Mouse (Mus musculus): Measurements from ENCODE around the gene 1700016K19Rik.
"Not testable (repeated sequence)": the region's sequence is repeated elsewhere in the genome, so short reads cannot be mapped to it uniquely, and the experiment has no call there.

Gene 1700016K19Rik

DNA sequence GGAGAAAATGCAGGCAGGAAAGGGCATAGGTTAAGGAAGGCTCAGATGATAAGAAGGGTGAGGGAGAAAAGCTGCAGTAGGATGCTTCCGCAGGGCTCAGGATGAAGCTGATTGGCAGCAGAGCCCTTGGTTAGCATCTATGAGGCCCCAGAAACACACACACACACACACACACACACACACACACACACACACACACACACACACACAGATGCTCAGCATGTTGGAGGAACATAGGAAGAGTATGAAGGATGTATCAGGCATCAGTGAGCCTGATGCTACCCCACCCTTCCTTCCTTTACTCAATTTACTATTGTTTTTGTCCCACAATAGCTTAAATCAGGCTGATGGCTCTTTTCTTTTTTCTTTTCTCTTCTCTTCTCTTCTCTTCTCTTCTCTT lies 15.1 kb upstream of the 1700016K19Rik start:
- DNase-seq (ENCODE audit: low spot score in 2 of 2) = no peak

DNA sequence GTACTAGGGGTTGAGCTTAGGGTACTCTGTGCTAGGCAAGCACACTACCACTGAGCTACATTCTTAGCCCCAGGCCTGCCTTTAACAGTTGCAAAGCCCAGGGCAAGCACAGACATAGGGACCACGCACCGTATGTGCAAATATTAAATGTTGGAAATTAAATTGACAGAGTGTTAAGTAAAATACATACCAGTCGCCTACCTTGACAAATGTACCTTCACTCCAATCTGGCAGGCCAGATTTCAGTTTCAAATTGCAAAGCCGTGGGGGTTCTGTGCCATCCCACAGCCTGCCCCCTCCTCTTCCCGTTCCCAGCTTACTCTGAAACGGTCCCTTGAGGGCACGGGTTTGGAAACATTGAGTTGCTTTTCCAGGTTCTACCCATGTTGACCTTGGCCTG lies 13.8 kb upstream of the 1700016K19Rik start:
- DNase-seq (ENCODE audit: low spot score in 2 of 2) = no peak

DNA sequence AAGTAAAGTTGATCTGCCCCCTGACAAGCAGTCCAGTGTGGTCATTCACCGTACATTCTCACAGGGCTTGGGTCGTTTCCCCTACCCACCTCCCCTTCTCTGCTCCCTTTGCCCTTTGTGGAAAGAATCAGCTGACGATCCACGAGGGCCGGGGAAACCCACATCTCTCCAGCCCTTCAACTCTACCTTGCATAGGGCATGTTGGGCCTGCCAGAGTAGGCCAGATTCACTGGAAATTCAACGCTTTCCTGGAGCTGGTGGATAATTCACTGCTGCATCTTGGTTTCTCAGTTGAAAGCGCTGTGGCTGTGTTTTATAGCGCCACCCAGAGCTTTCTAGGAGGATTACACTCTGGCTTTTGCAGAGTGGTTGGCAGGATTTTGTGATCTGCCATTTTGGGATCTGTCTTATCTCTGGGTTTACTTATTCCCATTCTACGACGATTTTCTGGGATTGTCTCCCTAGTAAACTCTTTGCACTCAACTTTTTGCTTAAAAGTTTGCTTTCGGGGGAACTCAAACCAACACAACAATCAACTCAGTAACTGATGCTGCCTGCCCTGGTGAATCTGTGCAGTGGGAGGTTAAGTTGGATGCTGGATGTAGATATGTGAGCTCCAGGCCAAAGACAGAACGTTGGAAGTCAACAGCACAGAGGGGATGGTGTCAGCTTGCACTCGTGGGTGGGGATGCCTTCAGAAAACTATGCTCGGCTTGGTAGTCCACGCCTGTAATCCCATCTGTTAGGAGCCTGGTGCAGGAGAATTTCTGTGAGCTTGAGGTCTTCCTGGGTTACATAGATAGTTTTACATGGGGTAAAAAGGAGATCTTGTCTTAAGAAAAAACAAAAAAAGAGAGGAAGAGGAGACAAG lies 8.5 kb upstream of the 1700016K19Rik start:
- DNase-seq (ENCODE audit: low spot score in 2 of 2) = peak in 1 of 2 experiments; percentile 58

DNA sequence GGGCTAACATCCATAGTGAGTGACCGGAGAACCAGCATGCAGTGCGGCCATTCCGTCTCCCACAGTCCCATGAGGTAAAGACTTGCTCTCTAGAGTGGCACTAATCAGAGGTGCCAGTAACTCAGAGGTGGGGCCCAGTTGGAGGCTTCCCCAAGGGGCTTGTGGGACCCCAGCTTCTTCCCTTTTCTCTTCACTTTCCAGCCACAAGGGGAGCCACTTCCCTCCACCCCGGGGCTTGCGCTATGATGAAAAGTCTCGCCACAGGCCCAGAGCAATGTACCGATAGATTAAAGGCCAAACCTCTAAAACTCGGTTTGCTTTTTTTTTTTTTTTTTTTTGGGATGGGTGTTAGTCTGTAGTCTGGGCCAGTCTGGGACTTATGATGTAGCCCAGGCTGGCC lies 7.8 kb upstream of the 1700016K19Rik start:
- no peak for DNase-seq (ENCODE audit: low spot score in 2 of 2)

DNA sequence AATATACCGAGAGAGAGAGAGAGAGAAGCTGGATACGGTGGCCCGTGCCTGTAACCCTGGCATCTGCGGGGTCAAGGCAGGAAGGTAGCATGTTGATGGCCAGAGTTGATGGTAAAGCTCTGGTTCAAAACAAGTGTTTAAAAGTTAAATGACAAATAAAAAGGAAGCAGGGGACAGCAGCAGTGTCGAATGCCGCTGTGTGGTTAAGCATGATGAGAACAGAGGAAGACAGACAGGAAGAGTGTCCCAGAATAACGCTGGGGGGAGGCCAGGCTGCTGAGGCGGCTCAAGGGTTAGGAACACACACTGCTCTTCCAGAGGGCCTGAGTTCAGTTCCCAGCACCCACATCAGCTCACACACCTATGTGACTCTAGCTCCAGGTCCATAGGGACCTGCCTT lies 7.2 kb upstream of the 1700016K19Rik start:
- DNase-seq (ENCODE audit: low spot score in 2 of 2) = no peak

DNA sequence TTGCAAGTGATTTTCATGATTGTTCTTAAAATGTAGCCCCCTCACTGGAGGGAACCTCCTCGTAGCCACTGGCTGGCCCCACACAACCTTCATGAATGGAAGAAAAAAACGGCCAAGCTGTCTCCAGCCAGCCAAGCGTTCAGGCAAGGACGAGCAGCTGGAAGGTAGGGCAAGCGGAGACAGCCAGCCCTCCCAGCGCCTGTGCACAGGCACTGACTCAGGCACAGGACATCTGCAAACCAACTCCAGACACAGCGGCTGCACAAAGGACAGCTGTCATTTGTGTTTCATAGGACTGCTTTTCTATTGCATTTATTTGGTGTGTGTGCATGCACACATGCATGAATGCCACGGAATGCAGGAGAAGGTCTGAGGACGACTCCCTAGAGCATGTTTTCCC lies 5.4 kb upstream of the 1700016K19Rik start:
- no peak for DNase-seq (ENCODE audit: low spot score in 2 of 2)

DNA sequence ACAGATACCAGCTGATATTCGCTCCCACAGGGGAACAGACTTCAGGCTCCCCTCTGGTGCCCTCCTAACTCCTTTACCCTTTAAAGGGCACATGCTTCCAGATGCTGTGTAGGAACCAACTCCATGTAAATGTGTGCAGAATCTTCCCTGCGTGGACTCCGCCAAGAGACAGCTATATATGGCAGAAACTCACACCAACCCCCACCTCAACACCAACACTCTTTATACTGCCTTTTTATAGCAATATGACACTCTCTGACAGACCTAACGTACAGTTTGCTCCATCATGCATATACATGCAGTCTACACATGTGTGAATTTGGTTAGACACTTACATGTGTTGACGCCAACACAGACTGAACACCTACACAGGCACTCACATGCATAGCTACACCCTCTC lies 989 bp downstream of the 1700016K19Rik start:
- DNase-seq (ENCODE audit: low spot score in 2 of 2) = no peak

DNA sequence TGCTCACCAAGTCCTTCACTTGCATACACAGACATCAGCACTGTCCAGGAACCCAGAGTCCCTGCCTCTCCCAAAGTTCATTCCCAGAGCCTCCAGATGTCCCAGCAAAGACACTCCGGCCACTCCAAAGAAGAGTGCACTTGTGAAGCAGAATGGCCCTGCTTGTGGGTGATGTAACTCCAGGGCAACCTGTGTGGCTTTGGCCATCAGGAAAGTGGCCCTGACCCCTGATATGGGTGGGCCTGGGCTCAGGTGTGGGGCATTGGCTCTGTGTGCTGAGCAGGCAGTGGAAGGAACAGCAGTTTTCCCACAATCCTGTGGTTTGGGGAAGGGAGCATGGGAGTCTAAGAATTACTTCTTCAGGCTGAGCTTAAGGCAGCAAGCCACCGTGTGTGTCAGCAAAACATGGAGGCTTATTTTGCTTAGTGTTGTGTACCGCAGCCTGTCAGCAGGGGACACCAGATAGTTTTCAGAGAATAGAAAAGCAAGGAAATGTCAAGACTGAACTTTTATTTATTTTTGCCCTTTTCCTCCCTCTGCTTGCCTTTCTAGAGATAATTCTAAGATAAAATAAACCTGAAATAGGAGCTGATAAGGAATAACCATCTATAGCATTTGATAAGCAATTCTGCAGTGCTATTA lies 1.6 kb downstream of the 1700016K19Rik start:
- peak in 1 of 2 experiments; percentile 51 for DNase-seq (ENCODE audit: low spot score in 2 of 2)

DNA sequence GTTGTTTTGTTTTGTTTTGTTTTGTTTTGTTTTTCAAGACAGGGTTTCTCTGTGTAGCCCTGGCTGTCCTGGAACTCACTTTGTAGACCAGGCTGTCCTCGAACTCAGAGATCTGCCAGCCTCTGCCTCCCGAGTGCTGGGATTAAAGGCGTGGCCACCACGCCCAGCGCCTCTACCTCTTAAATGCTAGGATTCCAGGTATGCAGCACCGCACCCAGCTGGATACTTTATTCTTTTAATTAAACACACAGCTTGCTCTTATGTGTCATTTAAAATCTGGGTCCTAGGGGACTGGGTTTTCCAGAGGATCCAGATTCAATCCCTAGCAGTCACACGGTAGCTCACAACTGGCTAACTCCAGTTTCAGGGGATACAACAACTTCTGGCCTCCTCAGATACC lies 4.6 kb downstream of the 1700016K19Rik start:
- DNase-seq (ENCODE audit: low spot score in 2 of 2) = not testable (repeated sequence)

DNA sequence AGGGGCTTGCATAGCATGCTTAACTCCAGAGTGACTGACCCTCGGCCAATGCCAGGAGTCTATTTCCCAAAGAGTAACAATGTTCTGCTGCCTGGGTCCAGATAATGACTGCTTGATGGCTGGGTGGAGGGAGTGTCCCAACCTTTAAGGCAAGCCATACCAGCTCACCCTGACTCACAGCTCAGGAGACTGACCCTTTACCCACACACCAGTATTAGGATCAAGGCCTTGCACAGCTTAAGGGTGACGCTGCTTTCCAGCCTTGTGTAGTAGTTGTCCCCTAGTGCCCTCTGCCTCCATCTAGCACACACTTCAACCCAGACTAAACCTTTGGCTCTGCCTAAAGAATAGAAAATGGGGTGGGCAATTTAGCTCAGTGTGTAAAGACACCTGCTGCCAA lies 8.4 kb downstream of the 1700016K19Rik start:
- DNase-seq (ENCODE audit: low spot score in 2 of 2) = no peak

DNA sequence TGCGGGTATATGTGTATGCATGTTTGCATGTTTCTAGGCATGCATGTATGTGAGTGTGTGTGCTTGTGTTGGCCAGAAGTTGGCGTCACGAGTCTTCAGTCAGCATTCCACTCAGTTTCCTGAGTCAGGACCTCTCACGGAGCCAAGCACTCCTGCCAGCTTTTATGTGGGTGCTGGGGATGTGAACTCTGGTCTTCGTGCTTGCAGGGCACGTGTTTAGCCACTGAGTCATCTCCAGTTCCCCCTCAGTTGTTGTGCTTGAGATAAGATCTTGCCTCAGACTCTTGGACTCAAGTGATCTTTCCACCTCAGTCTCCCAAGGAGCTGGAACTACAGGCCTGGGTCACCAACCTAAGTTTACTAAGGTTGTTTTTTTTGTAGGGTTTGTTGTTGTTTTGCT lies 9.4 kb downstream of the 1700016K19Rik start:
- DNase-seq (ENCODE audit: low spot score in 2 of 2) = peak in 1 of 2 experiments; percentile 44

DNA sequence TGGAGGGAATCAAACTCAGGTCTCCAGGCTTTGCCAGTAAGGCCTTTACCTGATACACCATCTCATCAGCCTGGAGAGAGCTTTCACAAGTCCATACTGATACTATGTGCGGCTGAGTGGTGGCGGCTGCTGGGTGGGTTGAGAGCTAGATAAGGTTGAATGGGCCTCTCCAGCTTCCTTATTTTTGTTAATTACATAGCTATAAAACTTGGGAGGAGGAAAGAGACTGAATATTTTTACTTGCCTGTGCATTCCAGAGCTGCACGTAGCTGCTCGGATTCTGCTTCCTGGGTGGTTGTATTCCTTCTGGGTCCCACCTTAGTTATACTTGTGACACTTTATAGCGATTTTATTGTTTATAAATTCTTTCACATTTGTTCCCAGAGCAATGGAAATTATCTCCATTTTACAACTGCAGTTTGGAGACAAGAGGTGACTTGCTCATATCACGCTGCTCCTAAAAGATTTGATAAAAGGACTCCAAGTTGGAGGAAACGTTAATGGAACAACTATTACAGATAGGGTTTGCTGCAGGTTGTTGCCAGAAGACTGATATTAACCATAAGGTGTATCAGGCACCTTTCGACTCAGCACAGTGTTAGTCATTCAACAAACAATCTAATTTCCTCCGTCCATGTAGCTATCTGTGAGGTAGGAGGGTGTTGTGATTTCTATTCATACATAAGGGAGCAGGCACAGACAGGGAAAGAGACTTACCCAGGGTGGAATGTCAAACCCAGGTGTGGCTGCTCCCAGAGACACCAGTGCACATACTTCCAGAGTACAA lies 11.3 kb downstream of the 1700016K19Rik start:
- no peak for DNase-seq (ENCODE audit: low spot score in 2 of 2)

DNA sequence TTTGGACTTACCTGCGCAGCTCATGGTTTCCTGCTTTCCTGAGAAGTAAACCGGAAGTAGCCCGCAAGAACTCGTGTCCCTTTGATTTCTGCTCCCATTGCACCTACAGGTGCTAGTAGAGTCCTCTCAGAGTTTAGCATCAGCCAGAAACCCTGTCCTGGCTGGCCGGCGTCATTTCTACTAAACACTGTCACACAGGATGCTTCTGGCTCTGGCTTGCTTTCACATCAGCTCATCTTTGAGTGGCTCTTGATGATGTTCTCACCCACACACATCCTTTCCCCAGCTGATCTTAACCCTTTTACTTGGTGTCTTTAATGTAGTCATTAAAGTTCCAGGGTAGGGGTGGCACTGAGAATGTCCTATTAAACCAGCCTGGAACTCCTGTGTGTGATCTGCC lies 15.5 kb downstream of the 1700016K19Rik start:
- DNase-seq (ENCODE audit: low spot score in 2 of 2) = no peak

DNA sequence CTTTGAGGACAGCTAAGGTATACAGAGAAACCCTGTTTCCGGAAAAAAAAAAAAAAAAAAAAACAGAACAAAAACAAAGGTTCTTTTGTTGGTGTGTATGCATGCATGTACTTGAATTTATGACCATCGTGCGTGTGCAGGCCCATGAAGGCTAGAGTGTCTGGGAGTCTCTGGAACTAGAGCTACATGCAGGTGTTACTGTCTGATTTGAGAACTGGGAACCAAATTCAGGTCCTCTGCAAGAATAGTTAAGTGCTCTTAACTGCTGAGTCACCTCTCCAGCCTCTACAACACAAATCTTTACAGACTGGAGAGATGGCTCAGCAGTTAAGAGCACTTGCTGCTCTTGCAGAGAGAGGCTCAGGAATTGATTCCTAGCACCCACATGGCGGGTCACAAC lies 16.1 kb downstream of the 1700016K19Rik start:
- DNase-seq (ENCODE audit: low spot score in 2 of 2) = no peak

DNA sequence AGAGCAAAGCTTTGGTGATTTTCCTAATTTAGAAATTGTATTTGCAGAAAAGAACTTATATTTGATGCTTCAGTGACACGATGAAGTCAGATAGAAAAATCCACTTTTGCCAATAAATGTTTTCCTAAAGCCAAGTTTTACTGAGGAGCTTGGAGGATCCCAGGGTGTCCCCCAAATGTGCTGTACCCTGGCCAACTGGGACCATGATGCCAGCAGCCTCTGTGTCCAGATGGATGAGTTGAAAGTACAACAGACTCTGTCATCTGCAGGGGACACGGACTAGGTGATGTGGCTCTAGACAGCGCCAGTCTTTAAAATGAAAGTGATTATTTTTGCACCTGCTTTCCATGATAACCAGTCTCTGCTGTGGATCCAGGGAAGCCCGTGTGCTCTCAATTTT lies 20.2 kb downstream of the 1700016K19Rik start:
- no peak for DNase-seq (ENCODE audit: low spot score in 2 of 2)

DNA sequence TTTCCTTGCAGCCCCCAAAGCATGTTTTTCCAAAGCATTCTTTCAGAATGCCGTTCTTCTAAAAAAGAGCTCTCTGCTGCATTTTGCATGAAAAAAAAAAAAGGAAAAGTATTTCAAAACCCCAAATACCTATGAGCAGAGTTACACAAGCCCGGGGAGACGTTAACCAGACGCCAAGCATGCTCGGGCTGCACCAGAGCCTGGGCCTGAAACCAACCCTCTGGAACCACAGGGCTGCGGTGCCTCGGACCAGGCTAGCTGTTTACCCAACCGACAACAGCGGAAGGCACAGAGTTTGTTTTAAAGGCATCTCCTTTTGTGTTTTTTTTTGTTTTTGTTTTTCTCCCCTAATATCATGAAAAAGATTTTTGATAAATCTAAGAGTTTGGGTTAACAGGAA lies 21.2 kb downstream of the 1700016K19Rik start:
- DNase-seq (ENCODE audit: low spot score in 2 of 2) = no peak

DNA sequence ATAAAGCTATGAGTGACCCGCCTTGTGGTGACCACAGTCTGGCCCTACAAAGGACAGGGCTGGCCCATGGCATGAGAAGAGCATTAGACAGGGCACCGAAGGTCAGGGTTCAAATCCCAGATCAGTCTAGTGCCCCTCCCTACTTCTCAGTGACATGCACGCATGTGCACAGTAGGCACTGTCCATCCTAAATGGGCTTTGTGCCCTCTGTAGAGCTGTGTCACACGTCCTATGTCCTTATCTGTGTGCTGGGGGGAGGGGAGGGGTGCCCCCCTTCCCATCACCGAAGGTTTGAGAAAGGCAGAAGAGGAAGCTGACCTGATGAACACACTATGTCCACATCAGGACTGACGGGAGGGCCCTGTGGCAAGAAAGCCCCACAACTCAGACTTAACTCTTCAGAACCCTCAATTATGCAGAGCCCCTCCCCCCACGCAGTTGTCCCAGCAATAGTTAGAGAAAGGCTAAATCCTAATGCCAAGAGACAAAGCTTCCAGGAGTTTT lies 25.4 kb downstream of the 1700016K19Rik start:
- DNase-seq (ENCODE audit: low spot score in 2 of 2) = peak in 1 of 2 experiments; percentile 15

DNA sequence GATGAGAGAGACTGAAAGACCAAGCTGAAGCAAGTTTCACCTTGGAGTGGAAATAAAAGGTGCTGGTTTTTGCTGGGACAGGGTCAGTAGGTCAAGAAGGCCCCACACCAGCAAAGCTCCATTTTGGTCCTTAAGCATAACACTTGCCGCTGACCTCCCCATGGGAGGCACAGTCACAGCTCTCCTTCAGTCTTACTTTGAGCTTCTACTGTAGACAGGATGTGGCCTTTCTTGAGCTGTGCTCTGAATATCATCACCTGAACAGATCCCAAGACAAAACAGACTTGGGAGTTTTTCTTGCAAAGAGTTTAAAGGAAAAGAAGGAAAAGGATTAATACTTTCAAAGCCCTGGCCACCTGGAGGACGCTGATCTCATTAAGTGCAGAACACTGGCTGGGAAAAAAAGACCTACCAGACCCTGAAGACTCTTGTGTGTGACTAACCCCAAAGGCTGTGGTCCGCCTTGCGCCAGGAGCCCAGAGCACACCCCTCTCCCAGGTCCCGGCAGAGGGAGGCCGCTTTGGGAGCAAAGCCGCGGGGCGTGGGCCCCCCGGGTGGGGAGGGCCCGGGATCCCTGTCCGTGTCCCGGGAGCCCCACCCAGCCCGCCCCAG lies 26.9 kb downstream of the 1700016K19Rik start:
- no peak for DNase-seq (ENCODE audit: low spot score in 2 of 2)

DNA sequence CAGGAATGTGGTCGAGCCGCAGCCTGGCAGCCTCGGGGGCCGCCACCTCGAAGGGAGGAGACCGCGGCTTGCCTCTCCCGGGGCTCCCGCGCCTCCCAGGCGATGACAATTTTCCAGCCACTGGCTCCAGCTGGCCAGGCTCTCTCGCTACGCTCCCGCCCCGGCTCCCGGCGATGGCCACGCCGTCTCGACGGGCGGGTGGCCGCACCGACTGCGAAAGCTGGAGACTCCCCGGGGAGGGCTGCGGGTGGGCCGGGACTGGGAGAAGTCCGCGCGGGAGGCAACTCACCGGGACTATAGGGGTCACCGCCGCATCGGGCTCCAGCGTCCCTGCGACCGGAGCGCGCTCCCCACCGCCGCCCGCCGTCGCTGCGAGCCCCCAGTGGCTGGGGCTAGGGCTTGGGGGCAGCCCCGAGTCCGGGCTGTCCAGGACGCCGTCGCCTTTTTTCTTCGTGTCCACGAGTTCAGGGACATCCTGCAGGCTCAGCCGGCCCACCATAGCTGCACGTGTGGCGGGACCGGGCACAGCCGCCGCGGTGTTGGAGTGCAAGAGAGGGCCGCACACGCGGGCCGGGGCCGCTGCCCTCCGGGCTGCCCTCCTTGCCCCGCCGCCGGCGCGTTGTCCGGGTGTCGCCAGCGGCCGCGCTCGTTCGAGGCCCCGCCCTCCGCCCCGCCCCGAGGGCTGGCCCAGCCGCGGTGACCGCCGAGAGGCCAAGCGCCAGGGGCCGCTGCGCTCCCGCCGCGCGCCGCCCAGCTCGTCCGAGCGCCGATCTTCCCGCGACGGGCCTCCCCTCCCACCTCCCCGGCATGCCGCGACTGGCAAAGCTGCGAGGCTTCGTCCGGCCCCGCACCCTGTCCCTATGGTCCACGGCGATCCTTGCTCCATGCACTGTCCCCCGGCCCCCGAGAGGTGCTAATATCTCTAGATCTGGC lies 27.7 kb downstream of the 1700016K19Rik start, which contains the start of gene Rflnb:
Gene Rflnb, minus strand, starts transcription at position 644 of the 933 bp plus-strand sequence.
- peak; percentile 86 to 92 for DNase-seq (ENCODE audit: low spot score in 2 of 2)

DNA sequence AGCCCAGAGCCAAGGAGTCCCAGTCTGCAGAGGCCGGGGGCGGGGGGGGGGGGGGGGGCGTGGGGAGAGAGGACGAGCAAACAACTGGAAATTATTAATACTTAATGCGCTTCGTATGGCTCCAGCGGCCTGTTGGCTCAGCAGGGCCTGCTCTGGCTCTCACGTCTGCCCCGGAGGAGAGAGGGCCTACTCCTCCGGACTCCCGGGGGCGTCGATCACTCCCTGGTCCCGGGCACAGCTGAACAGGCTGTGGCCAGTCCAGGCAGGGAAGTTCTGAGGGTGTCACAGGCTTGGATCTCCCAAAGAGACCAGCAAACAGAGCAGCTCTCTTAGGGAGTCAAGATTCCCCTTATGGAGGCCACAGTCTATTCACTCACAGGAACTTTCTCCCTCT lies 28.4 kb downstream of the 1700016K19Rik start:
- peak; percentile 13 to 73 for DNase-seq (ENCODE audit: low spot score in 2 of 2)

DNA sequence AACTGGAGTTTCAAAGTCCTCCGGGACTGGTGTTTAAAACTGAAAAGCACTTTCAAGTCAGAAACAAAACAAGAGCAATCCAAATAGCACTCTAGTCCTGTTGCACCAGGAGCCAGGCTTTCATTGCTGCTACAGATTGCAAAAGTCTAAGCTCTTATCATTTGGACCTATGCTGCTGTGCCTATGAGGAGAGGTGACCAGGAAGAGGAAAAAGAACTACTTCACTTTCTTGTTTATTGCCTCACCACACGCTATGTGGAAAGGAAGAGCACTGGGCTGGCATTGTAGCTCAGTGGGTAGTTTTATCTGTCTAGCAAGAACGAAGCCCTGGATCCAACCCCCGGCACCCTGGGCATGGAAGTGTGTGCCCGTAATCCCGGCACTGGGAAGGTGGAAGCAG lies 33.6 kb downstream of the 1700016K19Rik start:
- DNase-seq (ENCODE audit: low spot score in 2 of 2) = no peak

All from spleen, postnatal 4 days (tissue).